Mouse (Mus musculus) megakaryocyte, adult 5-6 weeks (primary cell): ENCODE measurements around the gene Pnpla7. TPM values are rescaled to one million over a fixed set of nuclear protein-coding genes. Genes with fewer than 3 reads are reported as not detected.

Experiments
- ATAC-seq: 2 replicates; pipeline ENCODE4 v1.8.0; 2016; ENCODE audit warnings: mild to moderate bottlenecking, inconsistent platforms; ENCODE audit not compliant: poor library complexity, severe bottlenecking
- total RNA-seq, 2 experiments: library from RNA; stranded (forward) in 1 of 2; stranded (reverse) in 1 of 2; fragments of 153-499, 151-499 nt in 1 of 2; fragments of 221-1000, 200-1000 nt in 1 of 2; gene quantifications; 2 replicates each; pipeline versions ENCODE4 v1.2.3 to v1.2.4; 2015 to 2017

Gene Pnpla7
- total RNA-seq, 2 experiments from 2014 or later = 38.3 to 43.7 TPM

- ATAC-seq = no peak
Observed at GRCm38 (mm10) chr2:25064285-25064684, 88.5 kb downstream of the Pnpla7 start.

GRCm38 (mm10) chr2:25065537-25065936 is 89.7 kb downstream of the Pnpla7 start:
- peak; percentile 60 for ATAC-seq

- ATAC-seq = no peak
Observed at GRCm38 (mm10) chr2:25066552-25066951, 90.7 kb downstream of the Pnpla7 start.

- no peak for ATAC-seq
Observed at GRCm38 (mm10) chr2:25069537-25069936, 93.7 kb downstream of the Pnpla7 start.

GRCm38 (mm10) chr2:25072398-25072797 is 96.6 kb downstream of the Pnpla7 start:
- no peak for ATAC-seq

GRCm38 (mm10) chr2:25075506-25075905 is 99.7 kb downstream of the Pnpla7 start:
- ATAC-seq = no peak

GRCm38 (mm10) chr2:25078967-25079366 is 103.1 kb downstream of the Pnpla7 start:
- no peak for ATAC-seq

- no peak for ATAC-seq
Observed at GRCm38 (mm10) chr2:25080076-25080475, 104.2 kb downstream of the Pnpla7 start, which contains the start of gene Entpd8. Entpd8 (plus strand) TSS chr2:25080304.

GRCm38 (mm10) chr2:25083697-25084096 is 107.9 kb downstream of the Pnpla7 start:
- no peak for ATAC-seq

GRCm38 (mm10) chr2:25085571-25085970 is 109.7 kb downstream of the Pnpla7 start:
- ATAC-seq = no peak

GRCm38 (mm10) chr2:25087842-25088241 is 112.0 kb downstream of the Pnpla7 start:
- no peak for ATAC-seq

GRCm38 (mm10) chr2:25088636-25089035 is 112.8 kb downstream of the Pnpla7 start:
- ATAC-seq = no peak

GRCm38 (mm10) chr2:25094785-25095108 is 118.9 kb downstream of the Pnpla7 start:
- no peak for ATAC-seq

GRCm38 (mm10) chr2:25095109-25095850 is 119.4 kb downstream of the Pnpla7 start, which contains the start of gene Noxa1:
Noxa1 (minus strand) TSS chr2:25095149.
- ATAC-seq = peak; percentile 49; the same call in 1 of the 2 replicates

- ATAC-seq = no peak
Observed at GRCm38 (mm10) chr2:25098005-25098615, 122.3 kb downstream of the Pnpla7 start.

- 0 out of 2 replicates have a peak, but pooled peaks have one; percentile 15 for ATAC-seq
Observed at GRCm38 (mm10) chr2:25098956-25099355, 123.1 kb downstream of the Pnpla7 start.

GRCm38 (mm10) chr2:25099703-25100102 is 123.9 kb downstream of the Pnpla7 start:
- no peak for ATAC-seq

Other genes starting within 250 kb of the Pnpla7 start
- gene Cacna1b, start 212.9 kb upstream of the Pnpla7 start, total RNA-seq (2015) = 0.02 TPM in 1 of 2 replicates, not detected in the other
- not detected in 2 replicates for gene Cacna1b, start 212.9 kb upstream of the Pnpla7 start, total RNA-seq (2017)
- gene Ehmt1, start 56.4 kb upstream of the Pnpla7 start, total RNA-seq (2015) = 26.2 and 30.7 TPM in 2 replicates
- gene Ehmt1, start 56.4 kb upstream of the Pnpla7 start, total RNA-seq (2017) = 49.7 and 69.3 TPM in 2 replicates
- gene Arrdc1, start 40.8 kb upstream of the Pnpla7 start, total RNA-seq (2015) = 47.2 and 53.9 TPM in 2 replicates
- gene Arrdc1, start 40.8 kb upstream of the Pnpla7 start, total RNA-seq (2017) = 106 and 108 TPM in 2 replicates
- gene Zmynd19, start 26.2 kb upstream of the Pnpla7 start, total RNA-seq (2015) = 6.0 and 6.4 TPM in 2 replicates
- 17.4 TPM in 2 replicates for gene Zmynd19, start 26.2 kb upstream of the Pnpla7 start, total RNA-seq (2017)
- gene Dph7, start 13.6 kb upstream of the Pnpla7 start, total RNA-seq (2015) = 6.7 and 9.4 TPM in 2 replicates
- gene Dph7, start 13.6 kb upstream of the Pnpla7 start, total RNA-seq (2017) = 6.7 and 8.8 TPM in 2 replicates
- gene Mrpl41, start 935 bp upstream of the Pnpla7 start, total RNA-seq (2015) = 38.3 and 46.3 TPM in 2 replicates
- 69.8 and 73.4 TPM in 2 replicates for gene Mrpl41, start 935 bp upstream of the Pnpla7 start, total RNA-seq (2017)
- 6.0 and 6.9 TPM in 2 replicates for gene Nsmf, start 78.3 kb downstream of the Pnpla7 start, total RNA-seq (2015)
- gene Nsmf, start 78.3 kb downstream of the Pnpla7 start, total RNA-seq (2017) = 6.4 and 10.8 TPM in 2 replicates
- gene Entpd8, start 104.3 kb downstream of the Pnpla7 start, total RNA-seq (2015) = not detected in 2 replicates
- not detected in 2 replicates for gene Entpd8, start 104.3 kb downstream of the Pnpla7 start, total RNA-seq (2017)
- gene Noxa1, start 119.1 kb downstream of the Pnpla7 start, total RNA-seq (2015) = not detected in 2 replicates
- not detected in 2 replicates for gene Noxa1, start 119.1 kb downstream of the Pnpla7 start, total RNA-seq (2017)
- 1.1 TPM in 1 of 2 replicates, not detected in the other for gene Nrarp, start 204.7 kb downstream of the Pnpla7 start, total RNA-seq (2015)
- 0.22 and 0.28 TPM in 2 replicates for gene Nrarp, start 204.7 kb downstream of the Pnpla7 start, total RNA-seq (2017)
- gene Tor4a, start 220.9 kb downstream of the Pnpla7 start, total RNA-seq (2015) = 17.4 and 19.7 TPM in 2 replicates
- gene Tor4a, start 220.9 kb downstream of the Pnpla7 start, total RNA-seq (2017) = 25.1 and 29.6 TPM in 2 replicates
- 21.4 and 23.8 TPM in 2 replicates for gene Nelfb, start 235.5 kb downstream of the Pnpla7 start, total RNA-seq (2015)
- gene Nelfb, start 235.5 kb downstream of the Pnpla7 start, total RNA-seq (2017) = 30.1 and 36.5 TPM in 2 replicates
- gene Stpg3, start 238.6 kb downstream of the Pnpla7 start, total RNA-seq (2015) = not detected in 2 replicates
- not detected in 2 replicates for gene Stpg3, start 238.6 kb downstream of the Pnpla7 start, total RNA-seq (2017)
- 0.20 and 0.57 TPM in 2 replicates for gene Fam166a, start 242.7 kb downstream of the Pnpla7 start, total RNA-seq (2015)
- not detected in 2 replicates for gene Fam166a, start 242.7 kb downstream of the Pnpla7 start, total RNA-seq (2017)
- gene Tubb4b, start 248.7 kb downstream of the Pnpla7 start, total RNA-seq (2015) = 269 and 285 TPM in 2 replicates
- 371 and 385 TPM in 2 replicates for gene Tubb4b, start 248.7 kb downstream of the Pnpla7 start, total RNA-seq (2017)